Mouse (Mus musculus): ENCODE measurements at regions not wholly inside any gene's neighbourhood (a gene's known extent, or its start where the extent isn't known, plus 50 kb on each side); places are given as distances from the start of the nearest gene placed in this dataset.
A peak's percentile ranks its signal among the peaks of the same experiment; 100 is the strongest.
"Not testable (repeated sequence)": the region's sequence is repeated elsewhere in the genome, so short reads cannot be mapped to it uniquely, and the experiment has no call there.

- not testable (repeated sequence) for DNase-seq
Measured at GRCm38 (mm10) chr11:45424066-45424465, 427.8 kb upstream of the Clint1 start.

GRCm38 (mm10) chr11:45440937-45441720 lies 410.7 kb upstream of the Clint1 start:
- DNase-seq = no peak

- DNase-seq = no peak
Measured at GRCm38 (mm10) chr11:45446512-45446911, 405.3 kb upstream of the Clint1 start.

- no peak for DNase-seq
Measured at GRCm38 (mm10) chr11:45454234-45454633, 397.6 kb upstream of the Clint1 start.

GRCm38 (mm10) chr11:45454933-45455332 lies 396.9 kb upstream of the Clint1 start:
- DNase-seq = peak; percentile 15

GRCm38 (mm10) chr11:45456724-45457123 lies 395.1 kb upstream of the Clint1 start:
- no peak for DNase-seq

- no peak for DNase-seq
Measured at GRCm38 (mm10) chr11:45457597-45457996, 394.3 kb upstream of the Clint1 start.

- no peak for DNase-seq
Measured at GRCm38 (mm10) chr11:45460000-45460792, 391.7 kb upstream of the Clint1 start.

GRCm38 (mm10) chr11:45464501-45464900 lies 387.4 kb upstream of the Clint1 start:
- DNase-seq = no peak

- no peak for DNase-seq
Measured at GRCm38 (mm10) chr11:45466350-45466749, 385.5 kb upstream of the Clint1 start.

GRCm38 (mm10) chr11:45472171-45472570 lies 379.7 kb upstream of the Clint1 start:
- peak; percentile 13 for DNase-seq

- no peak for DNase-seq
Measured at GRCm38 (mm10) chr11:45476917-45477316, 374.9 kb upstream of the Clint1 start.

- no peak for DNase-seq
Measured at GRCm38 (mm10) chr11:45485950-45486349, 365.9 kb upstream of the Clint1 start.

- no peak for DNase-seq
Measured at GRCm38 (mm10) chr11:45491021-45491967, 360.6 kb upstream of the Clint1 start.

- DNase-seq = no peak
Measured at GRCm38 (mm10) chr11:45495246-45495645, 356.6 kb upstream of the Clint1 start.

GRCm38 (mm10) chr11:45508566-45508965 lies 343.3 kb upstream of the Clint1 start:
- DNase-seq = no peak

GRCm38 (mm10) chr11:45509278-45509677 lies 342.6 kb upstream of the Clint1 start:
- DNase-seq = no peak

- DNase-seq = no peak
Measured at GRCm38 (mm10) chr11:45514415-45515271, 337.2 kb upstream of the Clint1 start.

GRCm38 (mm10) chr11:45524720-45525119 lies 327.1 kb upstream of the Clint1 start:
- DNase-seq = no peak

GRCm38 (mm10) chr11:45531044-45531626 lies 320.7 kb upstream of the Clint1 start:
- DNase-seq = no peak

Measured in gastrocnemius, postnatal 25 days (tissue).